Mouse (Mus musculus): ENCODE results near the gene Nup98. TPM values are rescaled to one million over a fixed set of nuclear protein-coding genes. Genes with fewer than 3 reads are reported as not detected.

Gene Nup98
- 10 to 100 TPM; 61.1 to 78.2 TPM for total RNA-seq (2021)
- long read RNA-seq, experiment 1, partial matches to known transcripts = 2 of 5 reads
- long read RNA-seq, experiment 1, other reads (novel, unspliced or antisense) = 1 of 5 reads
- long read RNA-seq, experiment 2, full-length matches to known transcripts = 2 of 7 reads
- long read RNA-seq, experiment 2, partial matches to known transcripts = 2 of 7 reads
- long read RNA-seq, experiment 2, other reads (novel, unspliced or antisense) = 3 of 7 reads

- DNase-seq = peak; percentile 99
These were observed at the start of gene Nup98, which contains the start of gene Pgap2 for GRCm38 (mm10) chr7:102209756-102210721. TSS of gene Nup98 (minus strand) at chr7:102210176. TSS of gene Pgap2 (plus strand) at chr7:102210208.

GRCm38 (mm10) chr7:102258753-102259152 lies 48.8 kb upstream of the Nup98 start:
- DNase-seq = no peak

- DNase-seq = peak; percentile 84
These were observed 48.2 kb upstream of the Nup98 start for GRCm38 (mm10) chr7:102258189-102258588.

- no peak for DNase-seq
These were observed 46.7 kb upstream of the Nup98 start for GRCm38 (mm10) chr7:102256636-102257035.

GRCm38 (mm10) chr7:102255954-102256353 lies 46.0 kb upstream of the Nup98 start, which contains the start of gene Rhog:
TSS of gene Rhog (minus strand) at chr7:102256054.
- no peak for DNase-seq

GRCm38 (mm10) chr7:102253631-102254030 lies 43.7 kb upstream of the Nup98 start:
- DNase-seq = no peak

- peak; percentile 93 to 96 for DNase-seq
These were observed 40.7 kb upstream of the Nup98 start for GRCm38 (mm10) chr7:102250631-102251214.

GRCm38 (mm10) chr7:102249896-102250630 lies 40.1 kb upstream of the Nup98 start:
- DNase-seq = peak; percentile 75 to 88

GRCm38 (mm10) chr7:102249531-102249895 lies 39.5 kb upstream of the Nup98 start:
- peak in 1 of 2 experiments; percentile 54 for DNase-seq

- no peak for DNase-seq
These were observed 38.9 kb upstream of the Nup98 start for GRCm38 (mm10) chr7:102248691-102249404.

GRCm38 (mm10) chr7:102246956-102247797 lies 37.2 kb upstream of the Nup98 start:
- DNase-seq = peak in 1 of 2 experiments; percentile 27

- no peak for DNase-seq
These were observed 36.3 kb upstream of the Nup98 start for GRCm38 (mm10) chr7:102246265-102246664.

- peak in 1 of 2 experiments; percentile 59 for DNase-seq
These were observed 35.8 kb upstream of the Nup98 start for GRCm38 (mm10) chr7:102245775-102246174.

- DNase-seq = peak in 1 of 2 experiments; percentile 30
These were observed 35.0 kb upstream of the Nup98 start for GRCm38 (mm10) chr7:102244782-102245535.

GRCm38 (mm10) chr7:102243870-102244269 lies 33.9 kb upstream of the Nup98 start:
- peak; percentile 27 to 55 for DNase-seq

GRCm38 (mm10) chr7:102242917-102243316 lies 32.9 kb upstream of the Nup98 start:
- no peak for DNase-seq

GRCm38 (mm10) chr7:102242371-102242770 lies 32.4 kb upstream of the Nup98 start:
- DNase-seq = no peak

GRCm38 (mm10) chr7:102239591-102239990 lies 29.6 kb upstream of the Nup98 start:
- no peak for DNase-seq

- no peak for DNase-seq
These were observed 28.8 kb upstream of the Nup98 start for GRCm38 (mm10) chr7:102238686-102239286.
